Mouse (Mus musculus) heart, adult 8-10 months (tissue): ENCODE measurements around the gene Pklr. TPM values are rescaled to one million over a fixed set of nuclear protein-coding genes. Genes with fewer than 3 reads are reported as not detected.

Source experiments
- DNase-seq: peaks from one replicate; pipeline ENCODE4 v3.0.0; 2022; ENCODE audit warnings: low spot score
- total RNA-seq, 4 experiments: library from RNA; stranded (reverse); gene quantifications; 2 replicates each; pipeline ENCODE4 v1.2.4; 2022

The Pklr gene
- total RNA-seq, 4 experiments from 2014 or later = not detected

DNA sequence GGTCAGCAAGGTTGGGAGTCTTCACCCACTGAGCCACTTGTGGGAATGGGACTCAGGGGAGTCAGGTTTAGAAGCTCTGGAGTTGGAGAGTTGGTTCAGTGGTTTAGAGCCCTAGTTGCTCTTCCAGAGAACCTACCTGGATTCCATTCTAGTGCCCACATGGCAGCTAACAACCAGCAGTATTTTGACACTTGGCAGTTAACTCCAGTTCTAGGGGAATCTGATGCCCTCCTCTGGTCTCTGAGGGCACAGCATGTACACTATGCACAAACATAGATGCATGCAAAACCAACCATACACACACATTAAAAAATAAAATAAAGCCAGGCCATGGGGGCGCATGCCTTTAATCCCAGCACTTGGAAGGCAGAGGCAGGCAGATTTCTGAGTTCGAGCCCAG, 57.9 kb downstream of the Pklr start:
- no peak for DNase-seq

Other genes with a start within 250 kb of the Pklr start
- 10 to 100 TPM; 12.1 to 15.6 (median 12.9) TPM for gene Msto1, start 222.1 kb upstream of the Pklr start, total RNA-seq
- 10 to 100 TPM; 40.2 to 43.4 (median 42.0) TPM for gene Ash1l, start 185.5 kb upstream of the Pklr start, total RNA-seq
- 100 to 1,000 TPM; 142 to 154 (median 149) TPM for gene Dap3, start 185.0 kb upstream of the Pklr start, total RNA-seq
- 10 to 100 TPM; 24.4 to 29.1 (median 28.5) TPM for gene Rusc1, start 42.8 kb upstream of the Pklr start, total RNA-seq
- not detected for gene Gm43738, start 35.0 kb upstream of the Pklr start, total RNA-seq
- gene Fdps, start 34.2 kb upstream of the Pklr start, total RNA-seq = 10 to 100 TPM; 20.8 to 23.2 (median 22.3) TPM
- under 1 TPM in 3 of 4 experiments, not detected in 1; 0.12 to 0.75 (median 0.72) TPM for gene Hcn3, start 24.1 kb downstream of the Pklr start, total RNA-seq
- gene Clk2, start 28.7 kb downstream of the Pklr start, total RNA-seq = 10 to 100 TPM; 14.6 to 19.3 (median 17.2) TPM
- gene Scamp3, start 41.3 kb downstream of the Pklr start, total RNA-seq = 10 to 100 TPM; 49.4 to 57.8 (median 53.3) TPM
- gene Fam189b, start 47.0 kb downstream of the Pklr start, total RNA-seq = 1 to 10 TPM; 2.6 to 4.8 (median 4.3) TPM
- gene Gba, start 66.8 kb downstream of the Pklr start, total RNA-seq = 10 to 100 TPM; 17.0 to 19.8 (median 17.9) TPM
- 1 to 10 TPM; 3.2 to 9.8 (median 4.0) TPM for gene Thbs3, start 79.0 kb downstream of the Pklr start, total RNA-seq
- 10 to 100 TPM; 56.4 to 63.5 (median 59.5) TPM for gene Mtx1, start 90.9 kb downstream of the Pklr start, total RNA-seq
- gene Muc1, start 92.9 kb downstream of the Pklr start, total RNA-seq = under 1 TPM in 3 of 4 experiments, not detected in 1; 0.13 to 0.63 (median 0.49) TPM
- gene Krtcap2, start 109.8 kb downstream of the Pklr start, total RNA-seq = 100 to 1,000 TPM in 1 of 4 experiments, 10 to 100 TPM in 3; 87.0 to 108 (median 89.4) TPM
- under 1 TPM; 0.34 to 0.87 (median 0.83) TPM for gene Trim46, start 110.2 kb downstream of the Pklr start, total RNA-seq
- 10 to 100 TPM; 49.1 to 65.7 (median 53.6) TPM for gene Dpm3, start 123.2 kb downstream of the Pklr start, total RNA-seq
- 10 to 100 TPM; 16.6 to 27.0 (median 21.0) TPM for gene Slc50a1, start 134.4 kb downstream of the Pklr start, total RNA-seq
- gene Efna1, start 145.0 kb downstream of the Pklr start, total RNA-seq = 10 to 100 TPM; 28.2 to 36.1 (median 32.6) TPM
- gene Efna3, start 186.8 kb downstream of the Pklr start, total RNA-seq = under 1 TPM in 1 of 4 experiments, not detected in 3; 0.11 TPM
- gene Efna4, start 201.9 kb downstream of the Pklr start, total RNA-seq = under 1 TPM in 3 of 4 experiments, not detected in 1; 0.19 to 0.34 (median 0.27) TPM
- 10 to 100 TPM; 43.3 to 52.5 (median 48.6) TPM for gene Adam15, start 213.9 kb downstream of the Pklr start, total RNA-seq
- gene Dcst2, start 225.8 kb downstream of the Pklr start, total RNA-seq = not detected
- gene Dcst1, start 229.1 kb downstream of the Pklr start, total RNA-seq = not detected